Mouse (Mus musculus) intestine, postnatal 0 days (tissue): Measurements from ENCODE around the gene Dlx5. TPM values are rescaled to one million over a fixed set of nuclear protein-coding genes. Genes with fewer than 3 reads are reported as not detected.

Experiments used
- ATAC-seq: fragments of 200-750 bp; cut with Nextera tagmentation; 2 replicates; pipeline ENCODE4 v1.8.0; 2017; ENCODE audit warnings: mild to moderate bottlenecking, moderate TSS enrichment, moderate library complexity
- H3K27ac ChIP-seq: fragments of 300-500 bp; sonication (generic); 2 replicates; pipeline ENCODE4 v1.5.1; 2014; ENCODE audit warnings: mild to moderate bottlenecking, low read depth, low read length, moderate library complexity
- H3K27me3 ChIP-seq: fragments of 300-500 bp; sonication (generic); replicated peaks from 2 replicates; pipeline ENCODE4 v1.6.1; 2014; ENCODE audit warnings: low read length, mixed read lengths; ENCODE audit not compliant: control insufficient read depth, insufficient read depth
- H3K36me3 ChIP-seq: fragments of 300-500 bp; sonication (generic); 2 replicates; pipeline ENCODE4 v1.6.1; 2014; ENCODE audit warnings: mild to moderate bottlenecking, moderate library complexity; ENCODE audit not compliant: control insufficient read depth, insufficient read depth
- H3K4me1 ChIP-seq: fragments of 300-500 bp; sonication (generic); replicated peaks from 2 replicates; pipeline ENCODE4 v1.6.1; 2014; ENCODE audit warnings: antibody characterized with exemption, low read length, mixed read lengths; ENCODE audit not compliant: control insufficient read depth, insufficient read depth
- H3K4me2 ChIP-seq: fragments of 300-500 bp; sonication (generic); replicated peaks from 2 replicates; pipeline ENCODE4 v1.6.1; 2014; ENCODE audit warnings: low read depth, mild to moderate bottlenecking, moderate library complexity
- H3K4me3 ChIP-seq: fragments of 300-500 bp; sonication (generic); 2 replicates; pipeline ENCODE4 v1.5.1; 2014; ENCODE audit warnings: low read depth, low read length
- H3K9ac ChIP-seq: fragments of 300-500 bp; sonication (generic); 2 replicates; pipeline ENCODE4 v1.6.1; 2014; ENCODE audit warnings: mild to moderate bottlenecking, low read depth, low read length
- H3K9me3 ChIP-seq: fragments of 300-500 bp; sonication (generic); 2 replicates; pipeline ENCODE4 v1.6.1; 2016; ENCODE audit warnings: mixed run types; ENCODE audit not compliant: control insufficient read depth
- CTCF ChIP-seq: sonication (generic); IDR thresholded peaks from 2 replicates; pipeline ENCODE4 v1.5.1; 2016; ENCODE audit warnings: low read depth, mild to moderate bottlenecking, control low read depth, antibody characterized with exemption, moderate library complexity
- WGBS: fragments of 180-500 bp; shearing (Covaris S2); extraction: QIAGEN DNeasy Blood & Tissue Kit; methylation state at CpG from one replicate; pipeline ENCODE4 v1.1.7; 2014; 5-methylcytosine and 5-hydroxymethylcytosine counted together
- polyA plus RNA-seq: library from polyadenylated mRNA; unstranded; fragments of >200 nt; fragmentation: Nextera tagmentation; extraction: Ambion mirVana; gene quantifications from 2 replicates; pipeline ENCODE4 v1.2.1, GENCODE M21; 2015

The Dlx5 gene
- polyA plus RNA-seq, 1 experiment from 2014 or later = 0.33 TPM

DNA sequence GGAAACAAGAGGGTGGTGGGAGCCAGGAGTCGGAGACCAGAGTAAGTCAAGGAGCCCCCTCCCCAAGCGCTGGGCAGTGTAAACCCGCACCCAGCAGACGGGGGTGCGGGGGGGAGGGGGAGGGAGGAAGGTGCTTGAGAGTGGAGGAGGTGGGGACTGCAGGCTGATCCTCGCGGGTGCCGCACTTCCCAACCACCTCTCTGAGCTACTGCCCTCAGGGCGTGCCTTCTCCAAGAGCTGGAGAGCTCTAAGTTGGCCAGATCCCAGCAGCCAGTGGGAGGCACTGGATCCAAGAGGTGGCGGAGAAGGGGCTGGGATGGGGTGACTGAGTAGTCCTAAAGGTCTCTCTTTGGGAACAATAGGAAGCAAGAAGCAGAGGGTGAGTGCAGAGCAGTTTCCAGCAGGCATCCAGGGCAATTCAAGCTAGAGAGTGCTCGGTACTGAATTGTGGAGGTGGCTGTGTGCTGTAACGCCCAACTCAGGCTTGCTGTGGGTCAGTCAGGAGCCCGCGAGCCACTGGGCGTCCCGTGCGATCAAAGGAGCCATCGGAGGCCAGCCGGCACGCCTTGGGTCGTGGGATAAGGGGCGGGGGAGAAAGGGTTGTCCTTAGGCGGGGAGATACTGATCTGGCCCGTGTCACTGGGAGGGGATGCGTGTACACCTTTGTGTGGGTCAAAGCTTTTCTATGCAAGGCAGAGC lies 7.7 kb downstream of the Dlx5 start:
- Histone ChIP-seq H3K4me1 (no peaks in the 10 kb centered on the region), H3K4me2 (no peak overlapping the region), H3K9ac (no peak overlapping the region), H3K4me3 (no peak overlapping the region), H3K27me3 (peaks cover 99% of the 10 kb centered on the region), H3K9me3 (no peaks in the 10 kb centered on the region), H3K27ac (no peak overlapping the region), H3K36me3 (no peaks in the 10 kb centered on the region)
- ATAC-seq = 0 out of 2 replicates have a peak, but pooled peaks have one; percentile 16
- TF ChIP-seq CTCF = no peak
- WGBS = 2% methylated on average over 25 of the region's 25 CpGs

DNA sequence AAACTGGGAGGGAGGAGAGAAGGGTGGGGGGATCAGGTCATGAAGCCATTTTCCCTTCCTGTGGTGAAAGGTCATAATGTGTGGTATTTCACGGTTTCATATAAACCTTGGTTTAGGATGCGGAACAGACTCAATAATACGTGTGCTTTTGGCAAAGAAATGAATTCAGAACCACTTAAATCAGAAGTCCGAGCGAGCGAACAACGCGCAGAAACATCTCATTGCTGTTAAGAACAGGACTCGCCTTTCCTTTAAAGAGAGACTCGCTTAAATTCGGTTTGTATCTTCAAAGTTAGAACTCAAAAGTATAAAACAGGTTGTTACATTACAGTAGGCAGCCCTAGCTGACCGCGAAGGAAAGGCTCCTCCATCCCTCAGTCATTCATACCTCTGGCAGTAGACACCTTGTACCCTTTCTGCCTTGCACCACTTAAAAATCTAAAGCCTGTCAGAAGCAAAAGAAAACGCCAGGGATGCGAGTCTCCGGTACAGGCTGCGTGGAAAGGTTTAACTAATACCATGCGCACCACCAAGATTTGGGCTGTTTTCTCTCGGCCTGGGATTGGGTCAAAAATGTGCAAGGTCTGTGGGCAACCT lies 8.3 kb downstream of the Dlx5 start:
- no peaks in the 10 kb centered on the region for H3K9me3 ChIP-seq
- no peaks in the 10 kb centered on the region for H3K4me1 ChIP-seq
- no peak overlapping the region for H3K27ac ChIP-seq
- WGBS = 2% methylated on average over 19 of the region's 19 CpGs
- H3K27me3 ChIP-seq = peaks cover 99% of the 10 kb centered on the region
- no peak for TF ChIP-seq CTCF
- no peak for ATAC-seq
- H3K4me2 ChIP-seq = no peak overlapping the region
- H3K9ac ChIP-seq = no peak overlapping the region
- H3K4me3 ChIP-seq = no peak overlapping the region
- H3K36me3 ChIP-seq = no peaks in the 10 kb centered on the region

DNA sequence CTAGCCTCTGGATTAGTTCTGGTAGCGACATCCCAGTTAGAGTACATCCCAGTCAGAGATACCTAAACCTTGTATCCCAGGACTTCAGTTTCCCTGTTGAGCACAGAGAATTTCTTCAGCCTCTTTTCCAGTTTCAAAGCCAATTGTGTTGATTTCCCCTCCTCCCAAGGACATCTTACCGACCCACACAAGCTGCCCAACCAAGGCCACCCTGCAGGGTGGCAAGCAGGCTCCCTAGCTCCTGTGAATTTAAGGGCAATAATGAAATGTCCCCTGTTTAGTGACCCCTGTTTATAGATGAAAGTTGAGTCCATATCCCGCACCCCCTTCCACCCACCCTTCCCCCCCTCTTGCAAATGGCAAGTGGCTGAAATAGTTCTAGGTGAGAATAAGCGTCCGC lies 9.0 kb downstream of the Dlx5 start:
- WGBS = 2% methylated on average over 5 of the region's 5 CpGs
- Histone ChIP-seq H3K27me3 (peaks cover 98% of the 10 kb centered on the region), H3K9ac (no peak overlapping the region), H3K4me1 (no peaks in the 10 kb centered on the region), H3K9me3 (no peaks in the 10 kb centered on the region), H3K4me2 (no peak overlapping the region), H3K27ac (no peak overlapping the region), H3K4me3 (no peak overlapping the region), H3K36me3 (no peaks in the 10 kb centered on the region)
- no peak for ATAC-seq
- no peak for TF ChIP-seq CTCF

DNA sequence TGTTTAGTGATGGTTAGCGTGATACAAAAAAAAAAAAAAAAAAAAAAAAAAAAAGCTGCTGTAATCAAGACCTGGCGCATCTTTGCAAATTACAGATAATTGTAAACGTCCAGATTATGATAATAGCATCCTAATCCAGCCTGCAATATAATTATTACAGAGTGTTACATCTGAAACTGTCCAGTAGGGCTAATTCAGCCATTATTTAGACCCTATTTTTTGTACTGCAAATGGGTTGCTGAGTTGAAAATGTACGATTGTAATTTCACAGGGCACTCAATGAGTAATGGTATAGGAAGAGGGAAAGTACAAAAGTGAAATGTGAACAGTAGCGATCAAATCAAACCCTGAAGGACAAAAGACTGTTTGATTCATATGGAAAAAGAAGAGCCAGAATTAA lies 10.2 kb downstream of the Dlx5 start:
- no peak for ATAC-seq
- Histone ChIP-seq H3K4me3 (no peak overlapping the region), H3K27ac (no peak overlapping the region), H3K36me3 (no peaks in the 10 kb centered on the region), H3K27me3 (peaks cover 97% of the 10 kb centered on the region), H3K4me2 (no peak overlapping the region), H3K9me3 (no peaks in the 10 kb centered on the region), H3K4me1 (no peaks in the 10 kb centered on the region), H3K9ac (no peak overlapping the region)
- TF ChIP-seq CTCF = no peak
- 8% methylated on average over 5 of the region's 5 CpGs for WGBS

DNA sequence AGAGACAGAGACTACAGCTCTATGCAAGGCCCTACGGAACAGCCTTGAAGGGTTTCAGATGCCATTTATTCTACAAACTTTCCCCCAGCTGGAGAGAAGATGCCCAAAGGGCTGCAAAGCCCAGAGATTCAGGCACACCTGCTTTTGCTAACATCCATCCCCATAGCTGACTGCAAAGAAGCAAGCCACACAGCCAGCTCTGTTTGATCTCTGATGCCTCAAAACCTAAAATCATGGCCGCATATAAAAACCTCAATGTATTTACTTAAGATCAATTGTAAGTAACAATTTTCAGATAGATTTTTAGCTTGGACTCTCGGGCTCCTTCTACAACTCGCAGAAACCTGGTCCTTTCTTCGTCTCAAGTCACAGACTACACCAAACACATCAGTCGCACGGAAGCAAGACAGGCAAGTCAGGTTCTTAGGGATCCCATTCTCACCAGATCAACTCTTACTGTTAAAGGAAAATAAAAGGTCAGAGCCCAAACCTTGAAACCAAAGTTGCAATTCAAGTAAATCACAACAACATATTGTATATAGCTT lies 10.9 kb downstream of the Dlx5 start:
- Histone ChIP-seq H3K4me2 (no peak overlapping the region), H3K36me3 (no peaks in the 10 kb centered on the region), H3K4me3 (no peak overlapping the region), H3K9me3 (no peaks in the 10 kb centered on the region), H3K9ac (no peak overlapping the region), H3K27ac (no peak overlapping the region), H3K4me1 (no peaks in the 10 kb centered on the region), H3K27me3 (peaks cover 97% of the 10 kb centered on the region)
- 2% methylated on average over 7 of the region's 7 CpGs for WGBS
- TF ChIP-seq CTCF = no peak
- no peak for ATAC-seq

DNA sequence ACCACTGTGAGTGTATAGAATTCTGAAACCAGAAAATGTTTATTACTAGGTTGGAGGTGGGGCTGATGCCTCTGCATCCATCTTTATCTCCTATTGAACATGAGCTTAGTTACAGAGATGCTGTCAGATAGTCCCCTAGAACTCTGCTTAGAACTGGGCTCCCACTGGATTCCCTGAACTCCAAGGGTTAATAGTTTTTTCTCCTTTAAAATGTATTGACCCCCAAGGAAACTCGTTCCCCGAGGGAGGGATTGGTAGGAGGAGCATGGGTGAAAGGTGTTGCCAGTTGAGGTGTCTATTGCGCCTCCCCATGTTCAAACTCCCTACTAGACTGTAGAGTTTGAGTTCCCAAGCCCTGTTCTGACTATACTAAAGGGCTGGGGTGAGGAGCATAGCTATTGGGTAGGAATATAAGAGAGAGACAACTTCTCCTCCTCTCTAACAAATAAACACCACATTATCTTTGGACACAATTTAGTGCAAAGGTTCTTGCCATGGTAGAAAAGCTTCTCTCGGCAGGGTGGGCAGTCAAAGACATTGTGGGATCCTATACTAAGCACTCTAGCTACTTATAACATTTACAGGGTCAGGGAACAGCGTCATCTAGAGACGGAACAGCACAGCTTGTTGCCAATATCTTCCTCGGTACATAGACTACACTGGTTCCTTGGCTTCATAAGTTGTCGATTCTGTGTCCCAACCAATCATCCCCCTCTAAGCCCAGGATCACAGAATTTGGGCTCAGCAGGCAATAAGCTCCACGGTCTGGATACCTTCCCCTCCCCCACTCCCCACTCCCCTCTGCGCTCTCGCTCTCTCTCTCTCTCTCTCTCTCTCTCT lies 11.7 kb downstream of the Dlx5 start:
- 2% methylated on average over 11 of the region's 11 CpGs for WGBS
- Histone ChIP-seq H3K9ac (no peak overlapping the region), H3K4me3 (no peak overlapping the region), H3K4me1 (no peaks in the 10 kb centered on the region), H3K27me3 (peaks cover 96% of the 10 kb centered on the region), H3K4me2 (no peak overlapping the region), H3K36me3 (no peaks in the 10 kb centered on the region), H3K27ac (no peak overlapping the region), H3K9me3 (no peaks in the 10 kb centered on the region)
- ATAC-seq = no peak
- TF ChIP-seq CTCF = peak; percentile 19; the same call in 1 of the 2 replicates
